Mouse (Mus musculus) T-helper 1 cell (primary cell): ENCODE measurements around the gene Prr5l.

Experiments used
- in situ Hi-C: fragments of 300-600 bp; cut with MboI, MseI; formaldehyde crosslinking; loops from one replicate; pipeline ENCODE4 v1.15.1; 2025; ENCODE audit warnings: high pct_unique_total_duplicates

The Prr5l gene

DNA sequence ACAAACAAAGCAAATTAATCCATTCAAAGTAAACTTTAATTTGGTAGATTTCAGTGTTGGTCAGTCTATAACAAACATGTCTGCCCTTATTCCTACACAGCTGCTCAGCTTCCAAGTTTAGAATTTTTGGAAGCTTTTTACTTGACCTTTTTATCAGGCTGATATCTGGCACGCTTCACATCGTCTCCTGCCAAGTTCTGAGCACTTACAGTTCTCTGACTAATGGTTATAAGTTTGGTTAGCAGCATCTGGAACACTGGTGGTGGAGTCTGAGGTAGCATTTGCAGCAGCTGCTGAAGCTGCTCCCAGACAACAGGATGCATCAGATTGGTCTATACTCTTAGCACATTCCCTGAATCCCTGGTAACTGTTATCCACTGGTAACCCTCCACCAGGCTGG, 1.5 kb upstream of the Prr5l start:
- in situ Hi-C loops, result no loop called here

DNA sequence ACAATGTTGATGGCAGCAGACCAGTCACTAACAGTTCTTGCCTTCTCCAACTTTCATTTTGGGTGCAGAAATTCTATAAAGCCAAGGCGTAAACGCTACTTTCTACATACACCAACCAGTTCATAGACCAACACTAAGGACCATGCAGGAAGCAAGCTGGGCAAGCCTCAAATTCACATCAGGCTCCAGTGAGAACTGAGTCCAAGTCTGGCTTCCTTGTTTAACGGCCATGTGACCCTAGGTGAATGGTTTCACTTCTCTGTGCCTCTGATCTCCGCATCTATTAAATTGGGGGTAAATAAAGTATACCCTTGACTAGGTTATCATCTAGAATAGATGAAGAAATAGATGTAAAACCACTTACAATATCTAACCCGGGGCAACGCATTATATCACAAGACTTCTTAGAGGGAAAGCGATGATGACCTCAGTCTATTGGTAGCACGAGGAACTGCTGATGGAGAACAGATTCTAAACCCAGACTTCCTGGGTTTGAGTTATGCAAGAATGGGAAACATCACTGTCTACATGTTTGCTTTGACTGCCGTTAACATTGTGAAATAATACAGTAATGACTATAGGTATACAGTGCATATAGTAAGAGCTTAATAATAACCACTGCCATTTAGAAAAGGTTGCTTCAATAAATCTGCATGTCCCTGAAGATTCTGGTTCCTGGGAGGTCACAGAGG, 1.2 kb downstream of the Prr5l start:
- in situ Hi-C loops, result no loop called here

DNA sequence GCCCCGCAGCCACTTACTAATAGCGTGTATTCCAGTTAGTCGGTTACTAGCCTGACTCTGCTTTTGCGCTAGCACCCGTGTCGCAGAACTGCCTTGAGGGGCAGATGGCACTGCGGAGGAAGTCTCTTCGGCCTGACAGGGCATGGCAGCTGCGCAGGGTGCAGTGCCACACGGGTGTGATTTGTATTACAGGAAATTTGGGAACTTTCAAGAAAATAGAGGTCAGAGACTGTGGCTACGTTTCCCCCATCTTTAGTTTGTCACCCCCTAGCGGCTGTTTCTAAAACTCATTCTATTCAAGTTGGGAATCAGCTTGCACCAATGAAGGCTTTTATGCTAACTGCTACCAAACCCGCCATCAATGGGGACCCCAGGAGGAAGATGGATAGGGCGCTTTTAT, 11.6 kb downstream of the Prr5l start:
- in situ Hi-C loops, result no loop called here

DNA sequence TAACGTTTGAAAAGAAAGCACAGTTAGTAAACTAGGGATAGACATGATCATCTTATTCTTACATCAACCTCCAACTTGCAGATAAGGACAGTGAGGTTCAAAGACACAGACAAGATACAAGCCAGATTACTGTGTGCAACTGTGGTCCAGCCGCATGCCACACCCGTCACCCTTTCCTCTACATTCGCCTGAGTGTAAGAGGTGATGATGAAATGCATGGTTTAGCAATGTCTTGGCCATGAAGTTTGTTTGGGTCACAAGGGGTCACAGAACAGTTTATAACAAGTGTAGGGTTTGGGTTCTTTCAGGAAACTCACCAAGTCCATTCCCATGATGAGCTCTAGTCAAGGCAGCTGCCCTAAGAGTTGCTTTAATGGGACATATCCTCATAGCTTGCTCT, 14.1 kb downstream of the Prr5l start:
- in situ Hi-C loops, result no loop called here

DNA sequence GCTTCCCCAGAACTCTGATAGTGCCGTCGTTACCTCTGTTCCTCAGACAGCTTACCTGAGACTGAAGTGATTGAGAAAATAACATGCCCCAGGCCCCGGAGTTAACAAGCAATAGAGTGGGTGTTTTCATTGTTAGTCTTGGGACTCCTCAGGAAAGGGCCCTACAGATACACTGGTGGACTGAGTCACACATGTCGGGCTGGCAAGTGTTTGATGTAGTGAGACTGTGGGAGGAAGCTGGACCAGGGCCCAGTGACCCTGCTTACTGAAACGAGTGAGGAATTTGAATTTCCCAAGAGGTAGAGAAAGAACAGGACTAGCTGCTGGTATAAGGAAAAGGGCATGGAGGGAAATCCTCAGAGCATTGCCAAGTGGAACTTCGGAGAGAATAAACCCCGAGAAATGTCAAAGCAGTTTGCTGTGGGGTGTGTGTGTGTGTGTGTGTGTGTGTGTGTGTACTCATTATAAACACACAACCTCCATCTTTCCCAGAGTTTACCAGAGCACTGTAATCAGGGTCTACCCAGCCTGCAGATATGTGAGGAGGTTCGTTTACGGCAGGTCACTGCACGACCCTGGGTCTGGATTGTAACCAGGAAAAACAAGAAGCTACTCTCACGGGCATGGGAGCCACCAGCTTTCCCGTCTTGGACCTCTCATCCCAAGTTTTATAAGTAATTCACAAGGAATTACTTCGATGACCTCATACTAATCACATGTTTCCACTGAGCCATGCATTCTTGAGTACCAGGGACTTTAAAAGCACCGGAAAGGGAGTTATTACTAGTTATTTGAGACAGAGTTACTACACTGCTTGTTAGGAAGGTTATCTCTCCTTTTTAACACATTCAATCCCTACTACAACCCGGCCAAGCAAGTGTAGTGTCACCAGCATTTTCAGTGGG, 20.4 kb downstream of the Prr5l start:
- in situ Hi-C loops, result no loop called here

DNA sequence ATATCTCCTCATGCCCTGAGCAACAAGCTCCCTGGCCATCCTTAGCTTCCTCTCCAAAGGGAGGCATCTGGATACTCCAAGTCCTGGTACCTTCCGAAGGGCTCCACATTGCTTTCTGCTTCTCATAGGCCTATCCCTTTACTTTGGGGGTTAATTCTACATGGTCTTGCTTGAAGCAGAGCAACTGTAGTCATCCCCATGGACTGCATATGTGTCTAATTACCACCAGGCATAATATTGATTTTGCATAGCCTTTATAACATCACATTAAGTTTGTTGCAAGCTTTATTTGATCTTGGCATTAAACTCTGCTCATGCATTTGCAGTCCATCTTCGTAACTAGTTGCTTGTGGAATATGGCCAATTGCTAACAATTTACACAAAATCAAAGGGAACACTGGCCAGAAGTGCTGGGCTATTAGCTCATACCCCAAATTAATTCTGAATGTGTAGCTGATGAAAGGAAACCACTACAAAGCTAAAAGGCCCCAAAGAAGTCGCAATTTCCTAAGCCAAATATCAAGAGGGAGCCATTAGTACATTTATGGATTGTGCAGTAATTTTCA, 21.8 kb downstream of the Prr5l start:
- in situ Hi-C loops, result no loop called here

DNA sequence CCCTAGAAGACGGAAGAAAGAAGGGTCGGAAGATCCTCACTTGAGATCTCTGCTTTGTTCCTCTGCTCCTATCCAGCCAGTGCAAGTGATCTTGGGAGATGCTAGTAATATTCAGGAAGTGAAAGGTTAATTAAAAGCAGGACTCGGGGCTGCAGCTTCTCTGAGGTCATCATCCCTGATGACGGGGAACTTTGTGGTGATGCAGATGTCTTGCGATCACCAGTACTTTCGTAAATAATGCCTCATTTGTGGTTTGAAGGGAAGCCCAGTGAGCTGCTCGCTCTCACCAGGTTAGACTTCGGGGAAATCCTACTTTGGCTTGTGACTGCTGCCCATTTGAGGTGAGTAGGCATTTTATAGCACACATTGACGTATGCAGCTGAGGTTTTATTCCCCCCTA, 26.7 kb downstream of the Prr5l start:
- in situ Hi-C loops, result no loop called here

DNA sequence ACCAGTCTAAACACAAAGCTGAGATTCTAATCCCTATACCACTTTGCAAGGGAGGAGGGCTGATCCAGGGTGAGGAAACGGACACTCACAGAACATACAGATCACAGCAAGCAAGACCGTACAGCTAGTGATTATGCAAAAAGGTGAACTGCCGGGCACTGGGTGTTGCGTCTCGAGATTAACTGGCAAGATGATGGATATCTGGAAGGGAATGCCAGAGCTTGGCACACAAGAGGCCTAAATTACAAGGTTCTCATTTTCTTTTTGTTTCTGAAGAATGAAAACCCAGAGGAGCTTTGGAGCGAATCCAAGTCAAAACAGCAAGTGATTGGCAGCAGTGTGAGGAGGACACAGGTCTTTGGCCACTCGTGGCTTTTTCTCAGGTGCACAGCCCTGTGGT, 28.0 kb downstream of the Prr5l start:
- in situ Hi-C loops, result no loop called here

DNA sequence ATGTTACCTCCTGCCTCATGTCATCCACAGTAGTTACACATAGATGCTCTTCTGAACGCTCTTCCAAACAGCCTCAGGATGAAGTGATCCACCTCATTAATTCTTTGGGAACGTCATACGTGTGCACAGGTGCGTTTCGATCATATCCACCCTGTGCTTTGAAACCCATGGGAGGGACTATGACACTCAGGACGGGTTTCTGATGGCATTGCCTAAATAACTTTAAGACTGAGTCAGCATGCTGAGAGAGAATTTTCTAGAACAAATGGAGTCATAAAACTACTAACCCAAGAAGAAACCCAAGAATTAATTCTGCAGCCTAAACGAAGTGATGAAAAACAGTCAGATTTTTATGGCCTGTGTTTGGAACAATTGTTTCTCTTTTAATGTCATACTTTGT, 40.1 kb downstream of the Prr5l start:
- in situ Hi-C loops, result no loop called here

DNA sequence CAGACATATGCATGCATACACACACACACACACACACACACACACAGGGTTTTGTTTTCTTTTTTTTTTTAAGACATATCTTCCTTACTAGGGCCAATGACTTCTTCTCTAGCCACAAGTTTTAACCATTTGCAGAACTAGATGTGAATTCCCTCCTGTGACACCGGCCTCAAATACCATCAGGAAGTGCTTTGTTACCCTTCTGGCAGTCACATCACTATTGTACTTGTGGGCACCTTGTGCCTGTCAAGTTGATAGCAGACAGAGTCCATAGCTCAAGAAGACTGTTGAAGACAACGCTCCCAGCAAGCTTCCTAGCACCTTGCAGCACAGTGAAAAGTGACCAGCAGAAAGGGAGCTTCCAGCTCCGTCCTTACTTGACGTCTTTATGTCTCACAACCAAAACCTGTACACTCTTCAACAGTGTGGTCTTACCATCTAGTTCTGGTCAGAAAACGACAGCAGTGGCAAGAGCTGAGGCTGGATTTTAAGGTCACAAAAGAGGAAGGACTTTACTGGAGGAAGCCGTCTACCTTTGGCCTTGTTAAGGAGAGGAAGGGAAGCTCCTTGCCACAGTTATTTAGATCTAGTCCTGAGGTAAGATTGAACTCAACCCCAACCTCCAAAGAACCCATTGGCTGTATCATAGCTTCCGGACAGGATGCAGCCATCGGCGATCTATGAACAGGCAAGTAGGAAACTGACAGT, 47.9 kb downstream of the Prr5l start:
- in situ Hi-C loops, result no loop called here

DNA sequence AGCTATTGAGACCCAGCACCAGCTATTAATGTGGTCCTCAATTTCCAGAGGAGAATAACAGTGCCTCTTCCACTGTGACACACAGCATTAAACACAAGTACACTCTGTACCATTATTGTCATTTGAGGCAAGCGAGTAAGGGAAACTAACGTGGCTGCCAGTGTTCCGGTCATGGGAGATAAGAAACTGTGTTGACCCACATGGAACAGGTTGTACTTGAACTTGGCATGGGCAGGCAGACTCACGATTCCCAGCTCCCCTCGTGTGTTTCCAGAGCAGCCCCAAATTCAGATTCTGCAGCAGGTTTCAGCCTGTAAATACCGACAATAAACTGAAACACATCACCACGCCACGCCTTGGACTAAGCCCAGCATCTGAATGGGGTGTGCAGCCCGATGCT, 50.5 kb downstream of the Prr5l start:
- in situ Hi-C loops, result no loop called here

DNA sequence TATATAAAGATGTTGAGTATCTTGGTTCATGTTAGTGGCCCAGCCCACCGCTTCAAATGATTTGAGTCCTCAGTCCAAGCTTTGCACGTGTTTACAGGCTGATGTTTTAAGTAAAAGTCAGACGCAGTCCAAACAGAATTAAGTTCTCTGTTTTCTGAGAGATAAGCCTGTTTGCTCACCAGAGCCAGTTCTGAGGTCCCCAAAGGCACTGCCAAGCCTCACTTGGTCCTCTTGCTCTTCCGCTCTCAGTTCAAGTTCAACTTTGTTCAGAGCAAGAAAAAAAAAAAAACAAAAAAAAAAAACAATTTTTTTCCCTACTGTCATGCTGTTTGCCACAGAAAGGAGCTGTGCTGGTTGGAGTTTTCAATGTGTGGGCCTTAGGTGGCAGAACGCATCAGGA, 51.0 kb downstream of the Prr5l start:
- in situ Hi-C loops, result no loop called here

DNA sequence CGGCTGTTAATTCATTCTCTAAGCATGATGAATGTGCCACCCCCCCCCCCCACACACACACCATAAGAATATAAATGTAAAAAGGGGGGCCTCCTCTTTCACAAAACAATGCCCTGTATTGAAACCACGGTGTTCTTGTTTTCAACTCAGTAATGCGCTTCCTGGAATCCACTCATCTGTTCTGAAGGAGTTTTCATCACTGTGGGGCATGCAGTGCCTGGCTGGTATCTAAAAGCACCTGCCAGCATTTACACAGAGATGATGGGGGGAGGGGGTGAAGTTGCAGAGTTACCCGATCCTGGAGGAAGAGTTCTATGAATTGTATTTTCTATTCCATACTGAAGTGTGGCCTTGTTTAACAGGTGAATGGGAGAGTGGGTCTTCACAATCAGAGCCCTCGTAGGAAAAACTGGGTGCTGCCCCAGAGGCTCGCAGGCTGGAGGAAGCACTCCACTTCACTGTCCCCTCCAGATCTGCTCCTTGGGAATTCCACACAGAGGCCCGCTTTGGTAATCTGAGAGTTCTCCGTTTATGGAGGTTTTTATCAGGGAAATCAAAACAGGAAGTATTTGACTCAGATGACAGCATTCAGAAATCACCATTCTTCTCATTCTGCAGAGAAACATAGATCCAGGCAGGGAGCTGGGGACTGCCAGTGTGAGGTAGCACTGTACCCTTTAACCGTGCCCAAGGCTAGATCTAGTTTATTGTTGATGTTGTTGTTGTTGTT, 52.5 kb downstream of the Prr5l start:
- in situ Hi-C loops, result no loop called here

DNA sequence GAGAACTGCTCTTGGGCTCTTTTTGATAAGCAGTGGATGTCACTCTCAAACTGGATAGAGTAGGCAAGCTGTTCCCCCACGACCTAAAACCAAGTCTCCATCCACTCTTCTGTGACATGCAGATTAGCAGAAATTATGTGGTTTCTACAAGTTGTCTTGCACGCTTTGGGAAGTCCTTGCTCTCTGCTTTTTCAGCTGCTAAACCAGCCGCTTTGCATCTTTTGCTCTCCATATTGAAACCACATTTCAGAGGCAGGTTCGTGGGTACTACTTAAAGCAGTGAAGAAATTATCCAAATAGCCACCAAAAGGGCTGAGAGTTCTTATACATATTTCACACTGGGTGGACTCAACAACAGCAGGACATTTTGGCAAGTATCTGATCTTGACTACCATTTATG, 53.8 kb downstream of the Prr5l start:
- in situ Hi-C loops, result loop anchor here (5.0 kb wide), 1 partner anchor 112 kb away; no protein-coding TSS in a partner anchor

DNA sequence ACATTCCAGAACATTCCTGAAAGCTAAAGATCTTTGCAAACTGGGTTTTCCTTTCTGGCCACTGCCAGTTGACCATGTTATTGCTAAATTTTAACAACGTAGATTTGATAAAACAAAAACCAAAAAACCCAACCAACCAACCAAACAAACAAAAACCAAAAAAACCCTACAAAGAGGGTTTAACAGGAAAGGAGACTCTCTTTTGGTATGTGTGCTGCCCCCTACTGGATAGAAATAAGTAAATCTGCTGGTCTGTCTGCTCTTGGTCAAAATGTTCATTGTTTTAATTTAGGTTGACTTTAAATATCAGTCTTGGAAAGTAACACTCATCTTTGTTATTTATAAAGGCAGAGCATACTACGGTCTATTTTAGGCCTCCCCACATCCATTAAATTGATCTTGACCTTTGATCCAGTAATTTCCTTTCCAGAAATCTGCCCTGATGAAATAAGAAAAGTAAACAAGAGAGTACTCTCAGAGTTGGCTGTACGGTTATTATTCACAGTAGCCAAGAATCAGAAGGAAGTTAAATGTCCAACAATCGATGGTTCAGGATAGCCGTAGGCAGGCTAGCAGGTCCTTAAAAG, 54.7 kb downstream of the Prr5l start:
- in situ Hi-C loops, result loop anchor here (5.0 kb wide), 1 partner anchor 111 kb away; no protein-coding TSS in a partner anchor

DNA sequence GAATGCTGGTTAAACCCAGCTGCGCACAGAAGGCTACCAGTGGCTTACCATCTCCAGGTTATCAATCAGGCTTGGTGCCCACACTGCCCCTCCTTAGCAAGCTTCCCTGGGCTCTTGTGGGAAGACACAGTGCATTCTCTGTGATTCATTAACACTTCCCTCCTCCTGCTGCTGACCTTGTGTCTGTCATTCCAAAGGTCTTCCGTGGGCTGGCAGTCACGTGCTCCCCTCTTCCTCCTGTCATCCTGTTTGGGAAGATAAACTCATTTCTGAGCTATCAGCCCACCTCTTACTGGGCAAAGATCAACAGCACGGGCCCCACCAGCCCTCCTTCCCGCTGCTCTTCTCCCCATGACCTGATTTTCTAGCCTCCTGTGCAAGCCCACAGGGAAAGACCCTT, 55.2 kb downstream of the Prr5l start:
- in situ Hi-C loops, result loop anchor here (5.0 kb wide), 1 partner anchor 110 kb away; no protein-coding TSS in a partner anchor

DNA sequence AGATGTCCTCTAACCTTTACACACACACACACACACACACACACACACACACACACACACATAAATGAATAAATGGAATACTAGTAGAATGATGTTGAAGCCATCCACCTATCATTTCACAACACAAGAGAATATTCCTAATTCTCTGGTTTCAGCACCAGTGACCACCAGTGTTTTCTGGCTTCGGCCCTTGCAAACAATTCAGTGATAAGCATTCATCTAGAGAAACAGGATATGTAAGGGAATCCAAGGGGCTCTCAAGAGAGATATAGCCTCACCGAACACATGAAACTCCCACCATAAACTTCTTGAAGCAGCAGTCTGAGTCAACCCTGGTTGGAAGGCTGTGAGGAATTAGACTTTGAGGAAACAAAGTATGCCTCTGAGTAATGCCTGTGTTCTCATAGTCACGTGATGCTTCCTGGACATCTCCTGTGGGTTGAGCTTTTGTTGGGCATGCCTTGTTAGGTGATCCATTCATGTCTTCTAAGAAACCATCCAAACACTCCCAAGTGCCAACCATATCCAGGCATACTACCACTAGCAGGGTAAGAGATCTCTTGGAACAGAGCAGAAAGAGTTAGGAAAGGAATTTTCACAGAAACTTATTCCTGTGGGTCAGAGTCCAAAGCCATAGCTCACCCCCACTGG, 55.8 kb downstream of the Prr5l start:
- in situ Hi-C loops, result loop anchor here (5.0 kb wide), 1 partner anchor 110 kb away; no protein-coding TSS in a partner anchor

DNA sequence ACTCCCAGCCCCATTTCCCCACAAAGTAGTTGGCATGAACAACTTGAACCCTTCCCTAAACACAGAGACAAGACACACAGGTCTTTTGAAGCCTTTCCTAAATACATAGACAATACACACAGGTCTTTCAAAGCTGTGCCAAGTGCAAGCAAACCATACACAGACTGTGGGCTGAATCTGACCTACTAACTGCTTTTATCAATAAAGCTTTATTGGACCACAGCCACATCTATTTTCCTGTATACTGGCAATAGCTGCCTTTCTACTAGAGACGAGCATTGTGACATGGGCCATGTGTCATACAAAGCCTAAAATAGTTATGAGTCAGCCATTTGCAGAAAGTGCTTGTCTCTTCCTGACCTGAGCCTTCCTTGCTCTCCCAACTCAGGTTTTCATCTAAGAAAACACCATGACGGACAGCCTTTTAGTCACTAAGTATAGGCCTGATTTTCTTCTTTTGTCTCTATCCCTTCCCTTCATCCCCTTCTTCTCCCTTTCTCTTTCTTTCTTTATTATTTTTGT, 56.6 kb downstream of the Prr5l start:
- in situ Hi-C loops, result loop anchor here (5.0 kb wide), 1 partner anchor 109 kb away; no protein-coding TSS in a partner anchor

DNA sequence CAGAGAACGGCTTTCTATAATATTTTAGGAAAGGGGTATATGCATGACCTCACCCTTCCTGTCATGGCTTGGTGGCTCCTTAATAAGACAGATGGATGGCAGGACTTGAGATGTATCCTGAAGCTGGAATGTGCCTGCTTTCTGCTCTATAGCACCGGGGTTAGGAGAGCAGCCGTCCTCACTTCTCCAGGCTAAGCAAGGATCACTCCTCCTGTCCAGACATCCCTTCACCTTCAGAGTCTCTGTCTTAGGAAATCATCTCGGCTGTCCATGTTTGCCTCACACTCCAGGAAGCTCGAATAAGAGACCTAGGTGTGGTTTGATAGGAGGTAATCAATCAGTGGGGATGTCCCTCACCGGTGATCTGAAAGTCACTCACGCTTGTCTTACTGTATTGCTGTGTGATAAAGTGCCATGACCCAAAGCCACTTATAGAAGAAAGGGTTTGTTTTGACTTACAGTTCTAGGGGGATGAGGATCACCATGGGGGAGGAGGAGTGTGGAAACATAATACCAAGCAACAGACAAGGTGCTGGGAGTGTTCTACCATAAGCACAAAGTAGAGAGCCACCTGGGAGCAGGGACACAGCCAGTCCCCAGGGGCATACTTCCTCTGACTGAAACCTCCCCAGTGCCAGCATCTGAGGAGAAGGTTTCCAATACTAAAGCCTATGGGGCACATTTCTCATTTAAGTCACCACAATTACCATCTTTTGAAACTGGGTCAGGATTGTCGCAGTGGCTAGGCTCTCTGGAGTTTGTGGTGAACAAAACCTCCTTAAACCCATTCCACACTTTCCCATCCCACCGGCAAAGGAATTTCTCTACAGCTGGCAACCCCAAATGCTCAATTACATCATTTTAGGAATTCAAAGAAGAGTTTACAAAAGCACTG, 57.4 kb downstream of the Prr5l start:
- in situ Hi-C loops, result loop anchor here (5.0 kb wide), 1 partner anchor 108 kb away; no protein-coding TSS in a partner anchor
